Mouse (Mus musculus): ENCODE measurements around the gene Tenm4. TPM values are rescaled to one million over a fixed set of nuclear protein-coding genes. Genes with fewer than 3 reads are reported as not detected.

Tenm4 gene
- polyA plus RNA-seq, 3 experiments from 2014 or later = 0.05 TPM; not detected in 2

DNA sequence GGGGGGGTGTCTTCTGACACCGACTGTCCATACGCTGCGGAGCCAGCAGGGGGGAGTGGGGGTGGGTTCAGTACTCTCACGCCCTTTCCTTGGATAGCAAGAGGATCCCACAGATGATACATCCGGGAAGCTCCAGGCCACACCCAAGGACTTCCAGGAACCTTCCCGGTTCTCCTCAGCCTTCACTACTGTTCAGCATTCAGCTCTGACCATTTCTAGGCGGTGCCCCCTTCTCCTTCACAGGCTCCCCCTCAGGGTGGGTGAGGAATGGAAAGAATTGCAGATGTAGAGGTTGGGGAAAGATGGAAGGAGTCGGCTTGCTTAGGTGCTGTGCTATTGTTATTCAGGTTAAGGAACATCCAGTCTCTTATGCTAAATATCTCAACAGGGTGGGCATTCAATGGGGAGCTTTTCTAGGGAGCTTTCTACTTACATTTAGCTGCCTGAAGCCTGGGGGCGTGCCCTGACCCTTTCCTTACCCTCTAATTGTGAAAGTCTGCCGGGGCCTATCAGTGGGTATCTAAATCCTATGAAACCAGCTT, 33.8 kb downstream of the Tenm4 start:
- ATAC-seq = no peak

- ATAC-seq = no peak
These were observed 36.0 kb downstream of the Tenm4 start for GRCm38 (mm10) chr7:96207071-96207470.

DNA sequence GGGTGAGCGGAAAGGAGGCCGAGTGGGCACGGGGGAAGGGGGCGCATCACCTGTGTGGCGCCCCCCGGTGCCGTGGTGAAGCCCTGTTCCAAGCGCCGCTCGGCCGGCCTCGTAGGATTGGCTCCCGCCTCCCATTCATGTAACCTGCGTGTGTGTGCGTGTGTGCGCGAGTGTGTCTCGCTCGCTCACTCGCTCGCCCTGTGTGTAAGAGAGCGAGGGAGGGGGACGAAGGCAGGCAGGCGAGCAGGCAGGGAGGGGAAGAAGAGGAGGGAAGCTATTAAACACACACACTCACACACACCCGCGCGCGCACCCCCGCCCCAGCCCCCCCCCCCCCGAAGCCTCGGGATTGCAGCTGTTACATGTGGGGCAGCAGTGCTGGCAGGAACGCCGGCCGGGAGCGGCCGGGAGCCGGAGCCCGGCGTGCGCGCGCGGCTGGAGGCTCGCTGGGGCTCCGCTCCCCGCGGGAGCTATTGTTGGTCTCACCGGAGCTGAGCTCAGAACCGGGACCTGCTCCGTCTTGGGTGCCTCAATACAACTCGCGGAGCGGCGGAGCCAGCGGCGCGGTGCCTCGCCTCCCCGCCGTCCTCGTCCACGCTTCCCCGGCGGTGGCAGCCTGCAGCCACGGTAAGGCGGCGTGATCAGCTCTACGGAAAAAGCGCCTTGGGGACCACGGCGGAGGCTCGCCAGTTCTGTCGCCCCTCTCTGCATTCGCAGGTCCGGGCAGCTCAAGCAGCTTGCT, 38.9 kb downstream of the Tenm4 start:
- ATAC-seq = no peak

DNA sequence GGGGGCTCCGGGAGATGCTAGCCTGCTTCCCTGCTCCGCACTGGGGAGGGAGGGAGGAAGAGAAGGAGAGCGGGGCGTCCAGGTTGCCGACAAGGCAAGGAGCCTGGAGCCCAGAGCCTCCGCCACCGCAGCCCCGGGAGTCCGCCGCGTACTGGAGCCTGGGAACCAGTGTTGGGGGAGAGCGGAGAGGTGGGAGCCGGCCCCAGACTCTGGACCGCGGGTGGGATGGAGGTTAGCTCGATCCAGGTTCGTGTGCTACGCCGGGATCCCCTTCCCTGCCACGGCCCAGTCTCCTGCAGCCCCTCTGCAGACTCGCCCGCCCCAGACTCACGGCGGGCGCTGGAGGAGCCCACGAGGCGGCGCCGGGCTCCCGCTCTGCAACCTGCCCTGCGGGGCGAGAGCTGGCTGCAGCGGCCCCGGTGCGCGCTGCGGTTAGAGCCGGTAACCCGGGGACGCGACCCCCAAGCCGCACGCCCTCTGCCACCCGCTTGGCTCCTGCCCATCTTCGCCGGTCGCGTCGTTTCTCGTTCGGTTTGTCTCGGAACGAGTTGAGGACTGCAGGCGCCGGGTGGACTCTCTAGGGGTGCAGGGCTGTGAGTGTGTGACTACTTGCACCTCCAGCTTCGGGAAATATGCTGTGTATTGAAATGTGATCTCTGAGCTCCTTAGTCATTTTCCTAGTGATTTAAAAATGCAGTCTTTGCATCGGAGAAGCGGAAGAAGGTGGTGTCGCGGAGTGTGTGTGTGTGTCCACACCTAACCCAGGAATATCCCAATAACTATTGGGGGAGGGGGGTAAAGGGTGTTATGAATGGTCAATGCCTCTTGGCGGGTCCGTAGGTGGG, 39.7 kb downstream of the Tenm4 start:
- no peak for ATAC-seq

GRCm38 (mm10) chr7:96211618-96212021, 40.6 kb downstream of the Tenm4 start:
- no peak for ATAC-seq

- ATAC-seq = no peak
These were observed 41.2 kb downstream of the Tenm4 start for GRCm38 (mm10) chr7:96212224-96212591.

DNA sequence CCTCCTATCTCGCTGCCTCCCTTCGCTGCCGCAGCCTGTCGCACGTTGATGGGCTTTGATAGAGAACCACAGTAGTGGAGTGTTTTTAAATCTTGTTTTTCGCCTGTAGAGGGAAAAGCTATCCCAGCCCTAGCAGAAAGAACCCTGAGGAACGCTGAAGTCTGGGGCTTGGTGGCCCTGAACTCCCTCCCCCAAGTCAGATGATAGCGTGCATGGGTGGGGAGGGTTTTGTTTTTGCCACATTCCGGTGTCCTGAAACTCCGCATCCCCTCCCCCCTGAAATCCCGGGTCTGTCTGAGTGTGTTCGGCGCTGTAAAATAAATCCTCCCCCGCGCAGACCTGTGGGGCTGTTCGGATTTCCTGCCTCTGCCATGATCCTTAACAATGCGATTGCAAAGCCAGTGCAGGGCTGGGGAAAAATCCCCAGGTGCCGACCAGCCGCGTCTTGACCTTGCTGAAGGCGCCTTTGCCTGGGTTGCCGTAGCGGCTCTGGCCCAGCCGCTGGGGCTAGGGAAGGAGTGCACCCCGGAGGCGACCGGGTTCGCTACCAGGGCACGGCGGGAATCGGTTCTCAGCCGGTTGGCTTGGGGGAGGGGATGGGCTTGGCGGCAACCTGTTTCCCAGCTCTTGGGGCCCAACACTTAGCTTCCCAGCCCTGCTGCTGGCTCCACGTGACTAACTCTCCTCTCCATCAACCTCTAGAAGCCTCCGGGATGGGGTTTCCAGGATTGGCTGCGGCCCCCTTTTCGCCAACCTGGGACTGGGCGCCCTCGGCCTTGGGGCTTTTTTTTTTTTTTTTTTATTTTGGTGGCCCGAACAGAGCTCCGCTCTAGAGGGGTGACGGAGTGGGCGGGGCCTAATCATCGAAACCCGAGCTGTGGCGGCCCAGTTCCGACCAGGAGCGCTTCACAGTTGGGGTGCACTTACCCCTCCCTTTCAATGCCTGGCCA, 41.8 kb downstream of the Tenm4 start:
- no peak for ATAC-seq

- no peak for ATAC-seq
These were observed 42.7 kb downstream of the Tenm4 start for GRCm38 (mm10) chr7:96213741-96214140.

DNA sequence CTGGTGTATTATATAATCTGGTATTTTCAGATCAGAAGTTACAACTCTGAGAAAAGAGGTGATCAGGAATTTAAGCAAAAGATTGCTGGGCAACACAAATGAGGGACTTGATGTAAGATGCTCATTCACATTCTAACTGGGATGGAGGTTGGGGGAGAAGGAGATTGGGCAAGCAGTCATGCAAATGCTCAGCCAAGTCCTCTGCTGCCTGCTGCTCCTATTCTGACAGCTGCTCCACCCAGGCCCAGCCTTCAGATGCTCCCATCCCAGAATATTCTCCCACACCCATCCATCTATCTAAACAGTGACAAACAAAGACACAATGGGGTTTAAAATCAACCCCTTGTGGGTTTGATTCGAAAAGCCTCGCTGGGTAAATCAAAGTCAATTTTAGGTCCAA, 43.8 kb downstream of the Tenm4 start:
- no peak for ATAC-seq

DNA sequence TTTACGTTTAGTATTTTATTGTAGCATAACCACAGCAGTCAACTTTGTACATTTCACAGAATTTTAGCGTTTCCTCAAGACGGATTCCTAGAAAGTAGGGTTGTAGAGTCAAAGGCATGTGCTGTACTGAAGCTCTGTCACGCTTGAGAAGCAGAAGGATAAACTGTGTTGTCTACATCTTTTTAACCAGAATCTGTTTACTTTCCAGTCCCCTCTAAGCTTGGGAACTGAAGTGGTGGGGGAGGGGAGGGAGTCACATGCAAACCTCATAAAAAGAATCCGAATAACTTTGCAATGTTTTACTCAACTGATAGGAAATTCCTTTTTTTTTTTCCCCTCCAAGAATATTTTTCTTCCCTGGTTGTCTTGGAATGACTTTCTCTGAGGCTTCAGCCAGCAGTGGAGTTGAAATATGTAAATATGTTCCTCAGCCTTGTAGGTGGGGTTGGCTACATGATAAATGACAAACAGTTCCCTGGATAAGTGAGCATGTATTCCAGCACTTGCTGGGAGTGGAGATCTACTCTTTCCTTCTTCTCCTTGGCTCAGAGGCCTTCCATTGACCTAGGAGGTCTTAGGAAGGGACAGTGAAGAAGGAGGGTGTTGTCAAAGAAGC, 45.0 kb downstream of the Tenm4 start:
- ATAC-seq = no peak

GRCm38 (mm10) chr7:96219386-96219785, 48.3 kb downstream of the Tenm4 start:
- ATAC-seq = no peak

- no peak for ATAC-seq
These were observed 49.6 kb downstream of the Tenm4 start for GRCm38 (mm10) chr7:96220647-96221046.

GRCm38 (mm10) chr7:96222569-96222968, 51.5 kb downstream of the Tenm4 start:
- ATAC-seq = no peak

GRCm38 (mm10) chr7:96228562-96229268, 57.7 kb downstream of the Tenm4 start:
- ATAC-seq = no peak

- no peak for ATAC-seq
These were observed 59.1 kb downstream of the Tenm4 start for GRCm38 (mm10) chr7:96230006-96230719.

DNA sequence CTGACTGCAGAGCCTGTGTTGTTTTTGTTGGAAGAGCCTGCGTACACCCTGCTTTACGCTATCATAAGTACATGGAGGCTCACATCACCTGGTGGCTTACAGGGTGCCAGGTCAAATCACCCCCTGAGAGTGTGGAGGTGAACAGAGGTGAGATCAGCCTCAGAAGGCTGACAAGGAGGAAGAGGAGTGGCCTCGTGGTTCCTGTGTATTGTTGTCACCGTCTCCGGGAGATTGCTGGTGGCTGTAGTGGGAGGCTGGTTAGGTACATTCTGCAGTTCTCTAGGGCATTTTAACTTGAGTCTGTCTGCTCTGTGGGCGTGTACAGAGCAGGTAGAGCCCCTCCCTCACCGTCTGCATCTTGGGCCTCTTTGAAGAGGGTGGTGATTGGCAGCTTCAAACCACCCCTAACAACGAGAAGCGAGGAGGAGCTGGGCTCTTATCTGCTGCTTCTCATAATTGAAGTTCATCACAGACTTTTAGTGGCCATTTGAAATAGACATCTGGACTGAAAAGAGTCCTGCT, 59.7 kb downstream of the Tenm4 start:
- ATAC-seq = no peak

- no peak for ATAC-seq
These were observed 64.8 kb downstream of the Tenm4 start for GRCm38 (mm10) chr7:96235847-96236246.

GRCm38 (mm10) chr7:96240661-96241060, 69.6 kb downstream of the Tenm4 start:
- ATAC-seq = no peak

DNA sequence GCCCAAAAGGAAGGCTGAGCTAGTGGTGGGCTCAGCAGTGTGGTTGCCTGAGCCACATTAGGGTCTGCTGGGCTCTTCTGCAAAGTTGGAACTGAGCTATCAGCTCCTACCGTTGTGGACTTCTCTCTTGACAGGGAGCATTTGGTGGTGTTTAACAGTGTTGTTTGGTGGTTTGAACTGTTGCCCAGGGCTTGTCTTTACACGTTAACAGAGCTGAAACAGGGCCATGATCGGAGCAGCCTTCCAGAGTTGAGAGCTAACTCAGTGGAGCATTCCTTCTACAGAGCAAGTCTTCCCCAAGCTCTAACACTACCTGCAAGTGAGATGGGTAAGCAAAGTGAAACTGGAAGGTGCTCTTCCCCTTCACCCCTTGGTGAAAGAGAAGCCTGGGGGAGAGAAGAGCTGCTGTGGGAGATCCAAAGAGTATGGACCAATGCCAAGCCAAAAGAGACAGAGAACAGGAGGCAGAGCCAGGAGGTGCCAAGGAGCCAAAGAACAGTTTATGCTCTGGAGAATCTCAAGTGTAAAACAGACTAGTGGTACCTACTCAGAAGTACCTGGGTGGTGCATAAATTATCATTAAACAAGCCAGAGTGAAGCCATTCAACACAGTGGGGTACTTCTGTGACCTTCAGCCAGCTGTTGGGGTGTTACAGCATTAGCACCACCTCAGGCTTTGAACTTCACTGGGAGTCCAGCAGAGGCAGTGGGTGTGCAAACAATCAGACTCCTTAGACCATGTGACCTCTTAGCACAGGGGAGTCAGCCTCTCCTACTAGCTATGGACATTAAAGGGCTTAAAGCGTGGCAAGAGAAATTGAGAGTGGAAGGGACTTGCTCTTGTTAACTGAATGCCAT, 71.5 kb downstream of the Tenm4 start:
- ATAC-seq = no peak

DNA sequence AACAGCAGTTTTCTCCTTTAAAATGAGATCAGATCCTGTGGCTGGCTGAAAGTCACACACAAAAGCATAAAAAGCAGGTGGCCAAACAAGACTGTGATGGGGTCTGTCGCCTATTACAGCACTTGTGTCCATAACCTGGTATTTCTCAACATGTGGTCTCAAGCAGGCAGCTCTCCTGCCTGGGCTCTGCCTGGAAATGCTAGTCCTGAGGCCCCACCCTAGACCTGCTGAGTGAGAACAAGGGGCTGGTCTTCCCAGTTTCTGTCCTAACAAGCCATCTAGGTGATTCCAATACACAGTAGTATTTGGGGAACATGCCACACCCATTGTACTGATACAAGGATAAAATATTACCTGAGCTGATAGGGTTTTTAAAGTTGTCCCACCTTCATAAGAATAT, 73.8 kb downstream of the Tenm4 start:
- ATAC-seq = no peak
